Mouse (Mus musculus) cerebellum, postnatal 4 days (tissue): Measurements from ENCODE around the gene Eps8.

Source experiments
- DNase-seq, 2 experiments: peaks; one replicate each; pipeline ENCODE4 v3.0.0; 2022; ENCODE audit warnings: low spot score in 2 of 2, mixed read lengths in 1 of 2

Gene Eps8

GRCm38 (mm10) chr6:137664936-137665335 lies 10.3 kb upstream of the Eps8 start:
- no peak for DNase-seq

DNA sequence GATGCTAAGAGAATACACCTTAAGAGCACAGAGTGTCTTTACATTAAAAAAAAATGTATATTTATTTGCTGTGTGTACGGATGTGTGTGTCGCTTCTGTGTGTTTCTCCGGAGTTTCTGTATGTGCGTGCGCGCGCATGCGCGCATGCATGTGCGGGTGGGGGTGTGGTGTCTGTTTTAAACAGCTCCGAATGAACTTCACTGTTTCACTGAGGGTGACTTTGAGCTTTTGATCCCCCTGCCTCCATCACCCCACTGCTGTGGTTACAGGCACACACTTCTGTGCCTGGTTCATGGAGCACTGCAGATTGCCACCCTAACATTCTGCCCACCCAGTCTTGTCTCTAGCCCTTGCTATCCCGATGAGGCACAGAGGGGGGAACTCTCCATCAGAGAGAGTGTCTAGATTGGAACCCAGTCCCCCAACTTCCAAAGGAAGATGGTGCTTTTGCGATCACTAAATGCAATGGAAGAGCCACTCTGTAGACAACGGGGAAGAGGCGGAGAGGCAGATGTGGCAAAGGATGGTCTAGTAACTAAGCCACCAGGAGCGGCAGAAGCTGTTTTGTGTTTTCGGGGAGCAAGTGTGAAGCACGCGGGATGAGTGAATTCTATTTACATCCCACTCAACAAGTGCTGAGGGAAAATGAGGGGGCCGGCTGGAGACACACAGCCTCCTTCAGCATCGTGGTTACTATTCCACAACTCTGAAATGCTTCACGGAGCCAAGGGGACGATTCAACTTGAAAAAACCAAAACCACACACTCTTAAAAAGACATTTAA lies 7.1 kb upstream of the Eps8 start:
- no peak for DNase-seq

GRCm38 (mm10) chr6:137658426-137659088 lies 3.9 kb upstream of the Eps8 start:
- DNase-seq, result peak in 1 of 2 experiments; percentile 50

- no peak for DNase-seq
Observed at GRCm38 (mm10) chr6:137657203-137657602, 2.5 kb upstream of the Eps8 start.

GRCm38 (mm10) chr6:137649528-137649927 lies 5.1 kb downstream of the Eps8 start:
- DNase-seq, result no peak

GRCm38 (mm10) chr6:137649068-137649480 lies 5.6 kb downstream of the Eps8 start:
- DNase-seq, result peak; percentile 75 to 84

GRCm38 (mm10) chr6:137648110-137649067 lies 6.3 kb downstream of the Eps8 start:
- DNase-seq, result peak in 1 of 2 experiments; percentile 46

- no peak for DNase-seq
Observed at GRCm38 (mm10) chr6:137647646-137648045, 7.0 kb downstream of the Eps8 start.

DNA sequence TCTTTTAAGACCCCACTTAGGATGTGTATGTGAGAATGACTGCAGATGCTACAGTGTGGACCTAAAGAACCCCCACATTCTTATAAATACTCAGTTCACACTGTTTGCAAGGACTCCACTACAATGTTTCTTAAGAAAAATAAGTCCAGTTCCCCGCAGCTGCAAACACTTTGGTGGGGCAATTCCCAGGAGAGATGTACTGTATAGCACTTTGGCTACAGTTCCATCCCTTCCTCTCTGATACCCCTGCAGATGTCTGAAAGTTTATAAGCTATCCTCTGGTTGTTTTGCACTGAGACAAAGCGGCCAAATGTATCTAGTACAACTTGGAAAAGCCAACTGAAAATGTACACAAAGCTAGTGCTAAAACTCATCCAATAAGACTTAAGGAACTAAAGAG lies 8.0 kb downstream of the Eps8 start:
- no peak for DNase-seq

DNA sequence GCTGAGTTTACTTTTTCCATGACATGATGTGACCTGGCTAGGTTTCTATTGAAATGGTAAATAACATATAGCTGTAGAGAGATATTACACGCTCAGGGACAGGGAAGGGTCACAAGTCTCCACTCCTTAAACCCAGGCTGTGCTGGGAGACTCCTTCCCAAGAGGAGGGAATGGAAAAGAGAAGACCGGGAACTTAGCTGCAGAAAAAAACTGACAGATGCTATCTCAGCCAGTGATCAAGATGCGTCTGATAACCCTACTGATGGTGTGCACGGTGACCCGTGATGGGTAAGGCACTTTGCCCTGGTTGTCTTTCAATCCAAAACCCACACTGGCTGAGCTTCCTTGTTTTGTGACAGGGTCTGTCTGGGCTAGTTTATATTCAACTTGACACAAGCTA lies 9.8 kb downstream of the Eps8 start:
- DNase-seq, result no peak

DNA sequence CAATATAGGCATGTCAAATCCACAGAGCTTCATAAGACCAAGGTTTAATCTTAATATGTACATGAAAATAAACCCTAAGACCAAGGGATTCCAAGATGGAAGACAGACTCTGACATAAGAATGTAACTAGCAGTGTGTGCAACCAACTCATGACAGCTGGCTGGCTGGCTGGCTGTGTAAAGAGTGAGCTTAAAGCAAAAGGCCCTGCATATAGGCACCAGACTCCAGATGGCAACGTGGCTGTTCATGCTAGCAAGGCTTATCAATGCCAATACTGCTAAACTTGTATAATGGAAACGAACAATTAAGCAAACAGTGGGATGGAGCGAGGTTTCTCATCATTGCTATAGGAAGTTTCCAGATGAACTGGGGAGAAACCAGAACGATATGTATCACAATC lies 10.9 kb downstream of the Eps8 start:
- no peak for DNase-seq

- no peak for DNase-seq
Observed at GRCm38 (mm10) chr6:137641642-137642041, 13.0 kb downstream of the Eps8 start.

DNA sequence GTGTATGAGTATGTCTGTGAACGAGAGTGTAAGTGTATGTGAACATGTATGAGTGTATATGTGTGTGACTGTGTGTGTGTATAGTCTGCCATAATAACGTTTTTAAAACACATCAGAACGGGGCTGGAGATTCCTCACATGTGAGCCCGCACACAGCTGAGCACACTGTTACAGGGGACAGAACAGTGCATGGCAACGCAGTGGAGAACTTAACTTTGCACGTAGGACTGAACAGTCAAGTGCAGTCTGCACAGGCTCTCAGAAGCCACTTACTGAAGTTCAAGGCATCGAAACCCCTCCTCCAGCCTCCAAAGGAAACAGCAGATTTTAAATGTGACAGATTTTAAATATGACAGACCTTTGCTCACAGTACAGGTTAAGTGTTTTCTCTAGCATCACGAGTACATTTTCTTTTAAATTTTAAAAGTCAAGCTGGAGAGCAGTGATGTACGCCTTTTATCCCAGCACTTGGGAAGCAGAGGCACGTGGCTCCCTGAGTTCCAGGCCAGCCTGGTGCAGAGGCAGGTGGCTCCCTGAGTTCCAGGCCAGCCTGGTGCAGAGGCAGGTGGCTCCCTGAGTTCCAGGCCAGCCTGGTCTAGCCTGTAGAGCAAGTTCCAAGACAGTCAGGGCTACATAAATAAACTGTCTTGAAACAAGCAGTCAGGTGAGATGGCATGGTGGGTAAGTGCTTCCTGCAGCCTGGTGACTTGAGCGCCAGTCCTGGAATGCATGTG lies 15.7 kb downstream of the Eps8 start:
- no peak for DNase-seq

GRCm38 (mm10) chr6:137637443-137637842 lies 17.2 kb downstream of the Eps8 start:
- no peak for DNase-seq

DNA sequence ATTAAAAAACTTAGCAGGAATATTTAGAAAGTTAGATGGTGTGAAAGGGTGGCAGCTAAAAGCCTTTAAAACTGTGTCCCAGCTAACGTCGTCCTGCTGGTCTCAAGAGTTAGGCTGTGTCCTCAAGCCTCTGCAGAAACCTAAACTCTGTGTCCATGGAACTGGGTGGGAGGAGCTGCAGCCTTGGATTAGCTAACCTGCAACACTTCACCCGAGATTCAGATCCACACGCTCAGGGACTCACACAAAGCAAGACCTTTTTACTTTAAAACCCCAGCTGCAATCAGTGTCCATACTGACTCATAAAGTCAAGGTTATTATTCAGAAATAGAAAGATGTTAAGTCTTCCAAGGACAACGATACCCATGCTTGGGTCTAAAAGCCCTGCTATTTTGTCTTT lies 18.5 kb downstream of the Eps8 start:
- no peak for DNase-seq

DNA sequence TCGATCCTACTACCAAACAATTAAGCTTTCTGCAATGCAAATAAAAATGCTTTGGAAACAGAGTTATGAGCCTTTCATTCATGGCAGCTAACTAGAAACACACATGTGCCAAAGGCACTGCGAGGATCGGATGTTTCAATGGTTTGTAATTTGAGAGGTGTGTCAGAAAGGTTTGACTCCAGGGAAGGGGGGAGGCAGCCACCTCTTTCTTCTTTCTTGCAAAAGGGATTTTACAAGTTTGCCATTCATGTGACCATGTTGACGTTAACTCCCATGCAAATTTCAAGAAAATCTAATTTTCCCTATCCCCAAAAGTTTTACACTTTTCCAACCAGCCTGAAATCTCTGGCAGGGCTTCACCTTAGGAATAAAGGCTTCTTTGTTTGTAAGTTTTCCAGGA lies 21.1 kb downstream of the Eps8 start:
- no peak for DNase-seq

DNA sequence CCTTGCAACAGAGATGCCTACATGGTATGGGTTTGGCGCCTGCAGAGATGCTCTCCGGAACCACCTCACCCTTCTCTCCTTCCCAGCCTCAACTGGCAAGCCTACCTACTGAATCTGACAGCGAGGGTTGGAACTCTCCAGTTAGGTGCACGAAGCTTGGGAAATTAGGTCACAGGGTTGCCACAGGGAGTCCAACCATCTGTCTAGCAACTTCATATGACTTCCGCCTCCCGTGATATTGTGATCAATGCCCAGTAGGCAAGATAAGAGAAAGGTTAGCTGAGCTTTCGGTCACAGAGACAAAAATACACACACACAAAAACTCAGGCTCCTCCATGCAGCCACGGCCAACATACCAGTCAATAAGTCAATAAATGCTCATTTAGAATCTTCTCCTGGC lies 21.6 kb downstream of the Eps8 start:
- DNase-seq, result no peak

DNA sequence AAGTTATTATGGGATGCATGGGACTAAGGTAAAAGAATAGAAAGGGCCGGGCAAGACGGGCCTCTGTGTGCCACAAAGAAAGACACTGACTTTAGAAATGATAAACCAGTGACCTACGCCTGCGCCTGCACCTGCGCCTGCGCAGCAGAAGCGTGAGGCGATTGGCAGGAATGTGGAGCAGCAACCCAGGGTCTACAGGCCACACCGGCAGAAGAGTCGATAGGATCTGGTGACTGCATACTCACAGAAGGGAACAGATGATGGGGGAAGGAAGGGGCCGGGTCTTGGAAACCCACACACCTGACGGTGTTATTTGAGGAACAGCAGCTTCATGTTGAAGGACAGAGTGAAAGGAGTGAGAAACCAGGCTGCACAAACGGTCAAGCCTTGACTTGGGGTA lies 24.3 kb downstream of the Eps8 start:
- DNase-seq, result no peak

DNA sequence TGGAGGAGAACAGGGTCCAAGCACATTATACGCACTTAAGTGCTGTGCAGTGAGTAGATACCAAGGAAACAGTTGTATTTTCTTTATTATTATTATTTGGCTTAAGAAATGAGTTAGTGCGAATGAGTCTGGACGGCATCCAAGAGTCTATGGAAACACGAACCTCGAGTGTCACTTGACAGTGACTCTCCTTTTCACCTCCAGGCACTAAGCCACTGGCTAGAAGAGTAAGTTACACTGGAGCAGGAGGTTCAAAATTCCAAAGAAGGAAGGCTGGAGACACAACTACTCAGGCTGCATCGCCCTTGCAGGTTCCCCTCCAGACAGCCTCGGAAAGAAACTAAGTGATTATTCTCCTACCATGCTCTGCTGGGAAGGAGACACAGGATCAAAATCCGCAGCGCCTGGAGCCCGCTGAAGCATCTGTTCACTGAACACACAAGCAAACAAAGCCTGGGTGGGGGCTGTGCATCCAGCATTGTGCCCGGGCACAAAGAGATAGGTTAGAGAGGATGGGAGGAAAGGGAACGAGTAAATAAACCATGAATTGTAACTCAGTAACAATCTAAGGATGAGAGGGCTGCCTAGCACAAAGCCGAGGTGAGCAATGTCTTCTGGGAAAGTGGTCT lies 25.0 kb downstream of the Eps8 start:
- DNase-seq, result no peak

DNA sequence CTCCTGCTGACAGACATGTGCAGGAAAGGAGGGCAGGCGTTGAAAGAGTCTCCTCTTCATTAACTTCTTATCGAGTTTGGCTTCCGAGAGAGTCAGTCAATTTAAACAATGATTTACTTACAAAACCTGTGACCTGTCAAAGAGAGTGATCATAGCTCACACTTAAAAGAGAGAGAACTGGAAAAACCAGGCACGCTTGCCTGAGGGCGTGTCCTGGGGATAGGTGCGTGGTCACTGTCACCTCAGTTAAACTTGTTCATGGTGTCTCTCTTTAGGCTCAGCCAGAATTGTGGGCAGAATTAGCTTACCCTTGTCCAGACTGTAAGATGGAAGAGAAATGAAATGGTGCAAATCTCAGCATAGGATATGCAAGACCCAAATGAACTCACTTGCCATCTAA lies 26.0 kb downstream of the Eps8 start:
- no peak for DNase-seq

GRCm38 (mm10) chr6:137621021-137621420 lies 33.7 kb downstream of the Eps8 start:
- DNase-seq, result no peak
